Mouse (Mus musculus) heart, postnatal 0 days (tissue): Measurements from ENCODE around the gene 2010300C02Rik.
A peak's percentile ranks its signal among the peaks of the same experiment; 100 is the strongest.

Experiments used
- CTCF ChIP-seq: IDR thresholded peaks from 2 replicates; pipeline ENCODE4 v1.5.1; 2016; ENCODE audit warnings: antibody characterized with exemption, control low read depth, low read depth
- EP300 ChIP-seq: IDR thresholded peaks from 2 replicates; pipeline ENCODE4 v1.6.1; 2016; ENCODE audit warnings: antibody characterized with exemption, low read depth

GRCm38 (mm10) chr1:37694417-37694816 is 25.5 kb downstream of the 2010300C02Rik start:
- TF ChIP-seq CTCF (peak; percentile 21; the same call in 1 of the 2 replicates), EP300 (no peak)
